Mouse (Mus musculus): ENCODE results near the gene Cyp4b1. TPM values are rescaled to one million over a fixed set of nuclear protein-coding genes. Genes with fewer than 3 reads are reported as not detected.

Cyp4b1 gene
- 12.9 TPM for polyA plus RNA-seq (2015; fragmentation: Illumina TruSeq; extraction: RNeasy Lipid Tissue Mini Kit (QIAGEN cat#74804); ENCODE audit: insufficient read depth, low read depth, low replicate concordance)

DNA sequence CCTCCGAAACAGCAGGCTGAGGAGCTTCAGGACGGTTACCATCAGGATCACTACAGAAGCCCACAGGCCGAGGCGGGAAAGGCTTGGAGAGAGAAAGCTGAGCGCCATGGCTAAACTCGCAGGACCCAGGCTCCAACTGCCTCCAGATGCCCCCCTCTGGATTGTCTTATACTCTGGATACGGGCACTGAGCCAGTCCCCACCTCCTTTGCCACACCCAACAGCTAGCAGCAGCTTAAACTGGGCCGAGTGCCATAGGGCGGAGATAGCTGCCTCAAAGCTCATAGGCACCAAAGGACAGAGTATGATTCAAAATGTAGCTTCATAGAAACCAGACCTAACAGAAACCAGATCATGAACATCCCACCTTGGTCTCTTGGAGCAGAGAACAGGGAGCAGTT is at the start of gene Cyp4b1:
TSS of gene Cyp4b1 (minus strand) at position 144 of the 400 bp plus-strand sequence.

GRCm38 (mm10) chr4:115600611-115601010 is 46.9 kb downstream of the Cyp4b1 start, which contains the start of gene Cyp4a32:
Cyp4a32 (plus strand) TSS chr4:115600969.

Other genes starting within 250 kb of the Cyp4b1 start
- not detected for gene Cyp4a12b, start 236.1 kb downstream of the Cyp4b1 start, polyA plus RNA-seq (2015; fragmentation: Illumina TruSeq; extraction: RNeasy Lipid Tissue Mini Kit (QIAGEN cat#74804); ENCODE audit: insufficient read depth, low read depth, low replicate concordance)
- not detected for gene Cyp4a30b, start 195.1 kb downstream of the Cyp4b1 start, polyA plus RNA-seq (2015; fragmentation: Illumina TruSeq; extraction: RNeasy Lipid Tissue Mini Kit (QIAGEN cat#74804); ENCODE audit: insufficient read depth, low read depth, low replicate concordance)
- not detected for gene Cyp4a14, start 151.6 kb downstream of the Cyp4b1 start, polyA plus RNA-seq (2015; fragmentation: Illumina TruSeq; extraction: RNeasy Lipid Tissue Mini Kit (QIAGEN cat#74804); ENCODE audit: insufficient read depth, low read depth, low replicate concordance)
- gene Cyp4a10, start 129.5 kb downstream of the Cyp4b1 start, polyA plus RNA-seq (2015; fragmentation: Illumina TruSeq; extraction: RNeasy Lipid Tissue Mini Kit (QIAGEN cat#74804); ENCODE audit: insufficient read depth, low read depth, low replicate concordance), result not detected
- not detected for gene Cyp4a31, start 84.1 kb downstream of the Cyp4b1 start, polyA plus RNA-seq (2015; fragmentation: Illumina TruSeq; extraction: RNeasy Lipid Tissue Mini Kit (QIAGEN cat#74804); ENCODE audit: insufficient read depth, low read depth, low replicate concordance)
- not detected for gene Cyp4a32, start 46.8 kb downstream of the Cyp4b1 start, polyA plus RNA-seq (2015; fragmentation: Illumina TruSeq; extraction: RNeasy Lipid Tissue Mini Kit (QIAGEN cat#74804); ENCODE audit: insufficient read depth, low read depth, low replicate concordance)
- gene Efcab14, start 90.0 kb upstream of the Cyp4b1 start, polyA plus RNA-seq (2015; fragmentation: Illumina TruSeq; extraction: RNeasy Lipid Tissue Mini Kit (QIAGEN cat#74804); ENCODE audit: insufficient read depth, low read depth, low replicate concordance), result 9.3 TPM
- gene Tex38, start 133.3 kb upstream of the Cyp4b1 start, polyA plus RNA-seq (2015; fragmentation: Illumina TruSeq; extraction: RNeasy Lipid Tissue Mini Kit (QIAGEN cat#74804); ENCODE audit: insufficient read depth, low read depth, low replicate concordance), result not detected
- gene Atpaf1, start 137.1 kb upstream of the Cyp4b1 start, polyA plus RNA-seq (2015; fragmentation: Illumina TruSeq; extraction: RNeasy Lipid Tissue Mini Kit (QIAGEN cat#74804); ENCODE audit: insufficient read depth, low read depth, low replicate concordance), result 5.5 TPM
- gene Mob3c, start 180.4 kb upstream of the Cyp4b1 start, polyA plus RNA-seq (2015; fragmentation: Illumina TruSeq; extraction: RNeasy Lipid Tissue Mini Kit (QIAGEN cat#74804); ENCODE audit: insufficient read depth, low read depth, low replicate concordance), result 9.4 TPM
- gene Mknk1, start 191.5 kb upstream of the Cyp4b1 start, polyA plus RNA-seq (2015; fragmentation: Illumina TruSeq; extraction: RNeasy Lipid Tissue Mini Kit (QIAGEN cat#74804); ENCODE audit: insufficient read depth, low read depth, low replicate concordance), result 79.9 TPM
- not detected for gene Kncn, start 236.7 kb upstream of the Cyp4b1 start, polyA plus RNA-seq (2015; fragmentation: Illumina TruSeq; extraction: RNeasy Lipid Tissue Mini Kit (QIAGEN cat#74804); ENCODE audit: insufficient read depth, low read depth, low replicate concordance)
- gene 6430628N08Rik, start 242.9 kb upstream of the Cyp4b1 start, polyA plus RNA-seq (2015; fragmentation: Illumina TruSeq; extraction: RNeasy Lipid Tissue Mini Kit (QIAGEN cat#74804); ENCODE audit: insufficient read depth, low read depth, low replicate concordance), result not detected

Measured in pancreas, adult 10 weeks (tissue).